Mouse (Mus musculus) liver, embryonic 14.5 days (tissue): ENCODE results near the gene Vwa1.

Experiments
- CTCF ChIP-seq: IDR thresholded peaks from 2 replicates; pipeline ENCODE4 v1.5.1; 2016; ENCODE audit warnings: antibody characterized with exemption, low read depth, control low read depth
- EP300 ChIP-seq: IDR thresholded peaks from 2 replicates; pipeline ENCODE4 v1.6.1; 2016; ENCODE audit warnings: antibody characterized with exemption, low read depth

DNA sequence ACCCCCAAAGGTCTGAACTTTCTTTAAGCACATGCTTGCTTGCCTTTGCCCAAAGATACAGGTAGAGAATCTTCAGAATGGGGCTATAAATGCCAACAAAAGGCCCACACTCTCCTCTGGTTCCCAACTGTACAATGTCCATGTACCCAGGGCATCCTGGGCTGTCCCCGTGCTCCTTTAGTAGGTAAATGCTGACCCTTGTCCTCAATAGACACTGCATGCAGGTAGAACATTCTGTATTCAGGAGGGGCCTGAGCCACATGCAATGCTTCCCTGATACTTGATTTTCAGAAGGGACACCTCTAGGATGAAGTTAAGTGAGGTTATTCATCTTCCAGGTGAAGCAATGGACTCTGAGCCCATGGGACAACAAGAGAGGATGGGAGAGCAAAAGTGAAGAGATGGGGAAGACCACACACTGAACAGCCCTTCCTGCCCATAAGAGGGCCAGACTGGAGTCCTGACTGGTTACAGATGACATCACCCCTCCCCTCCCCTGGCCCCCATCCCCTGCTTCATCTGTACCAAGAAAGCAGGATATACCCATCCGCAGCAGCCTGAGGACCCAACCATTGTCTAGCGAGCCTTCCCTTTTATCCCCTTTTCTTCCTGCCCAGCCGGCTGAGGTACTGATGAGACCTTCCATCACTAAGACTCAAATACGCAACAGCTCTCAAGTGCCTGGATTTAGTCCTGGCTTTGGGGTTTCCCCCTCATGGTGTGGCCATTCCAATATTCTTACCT is 991 bp downstream of the Vwa1 start:
- TF ChIP-seq CTCF (no peak), EP300 (no peak)
